Mouse (Mus musculus) embryonic facial prominence, embryonic 11.5 days (tissue): ENCODE measurements at regions not wholly inside any gene's neighbourhood (a gene's known extent, or its start where the extent isn't known, plus 50 kb on each side); places are given as distances from the start of the nearest gene placed in this dataset.

ENCODE experiments used
- ATAC-seq: fragments of 200-750 bp; cut with Nextera tagmentation; replicated peaks from 2 replicates; pipeline ENCODE4 v1.8.0; 2017; ENCODE audit warnings: low read depth; ENCODE audit not compliant: insufficient number of reproducible peaks, low FRiP score, low TSS enrichment
- DNase-seq: peaks from one replicate; pipeline ENCODE4 v3.0.0-alpha.2; 2015; ENCODE audit warnings: low spot score
- H3K27ac ChIP-seq: fragments of 300-500 bp; sonication (generic); replicated peaks from 2 replicates; pipeline ENCODE4 v1.5.1; 2014; ENCODE audit warnings: mild to moderate bottlenecking, low read depth, low read length, control low read depth
- H3K27me3 ChIP-seq: fragments of 300-500 bp; sonication (generic); 2 replicates; pipeline ENCODE4 v1.6.1; 2014; ENCODE audit warnings: mild to moderate bottlenecking, low read length, moderate library complexity, mixed read lengths; ENCODE audit not compliant: control insufficient read depth, insufficient read depth
- H3K36me3 ChIP-seq: fragments of 300-500 bp; sonication (generic); replicated peaks from 2 replicates; pipeline ENCODE4 v1.6.1; 2014; ENCODE audit warnings: low read depth, mild to moderate bottlenecking, low read length, moderate library complexity, mixed read lengths; ENCODE audit not compliant: control insufficient read depth, insufficient read depth
- H3K4me1 ChIP-seq: fragments of 300-500 bp; sonication (generic); 2 replicates; pipeline ENCODE4 v1.6.1; 2014; ENCODE audit warnings: low read length, mixed read lengths; ENCODE audit not compliant: control insufficient read depth, insufficient read depth
- H3K4me2 ChIP-seq: fragments of 300-500 bp; sonication (generic); 2 replicates; pipeline ENCODE4 v1.6.1; 2014; ENCODE audit warnings: low read depth, mild to moderate bottlenecking, control low read depth, low read length, moderate library complexity
- H3K4me3 ChIP-seq: fragments of 300-500 bp; sonication (generic); 2 replicates; pipeline ENCODE4 v1.5.1; 2014; ENCODE audit warnings: low read depth, low read length, control low read depth
- H3K9ac ChIP-seq: fragments of 300-500 bp; sonication (generic); replicated peaks from 2 replicates; pipeline ENCODE4 v1.6.1; 2014; ENCODE audit warnings: mild to moderate bottlenecking, control low read depth, low read length
- H3K9me3 ChIP-seq: fragments of 300-500 bp; sonication (generic); replicated peaks from 2 replicates; pipeline ENCODE4 v1.6.1; 2016; ENCODE audit warnings: mild to moderate bottlenecking, low read length, inconsistent platforms, mixed read lengths; ENCODE audit not compliant: control insufficient read depth
- WGBS: fragments of 180-500 bp; shearing (Covaris S2); extraction: QIAGEN DNeasy Blood & Tissue Kit; methylation state at CpG from one replicate; pipeline ENCODE4 v1.1.7; 2014; 5-methylcytosine and 5-hydroxymethylcytosine counted together

GRCm38 (mm10) chr13:97503391-97503790 is 257.0 kb downstream of the Gm10260 start:
- H3K4me2 ChIP-seq: no peak overlapping the region
- no peaks in the 10 kb centered on the region for H3K27me3 ChIP-seq
- no peaks in the 10 kb centered on the region for H3K36me3 ChIP-seq
- WGBS: 81% methylated on average over 5 of the region's 5 CpGs
- H3K9ac ChIP-seq: no peak overlapping the region
- no peaks in the 10 kb centered on the region for H3K9me3 ChIP-seq
- DNase-seq (no peak), ATAC-seq (no peak)
- H3K4me3 ChIP-seq: no peak overlapping the region
- no peak overlapping the region for H3K27ac ChIP-seq
- H3K4me1 ChIP-seq: no peaks in the 10 kb centered on the region

- 90% methylated on average over 8 of the region's 8 CpGs for whole genome bisulfite sequencing
- no peak overlapping the region for H3K4me3 ChIP-seq
- H3K27me3 ChIP-seq: no peaks in the 10 kb centered on the region
- H3K36me3 ChIP-seq: no peaks in the 10 kb centered on the region
- ATAC-seq: no peak
- DNase-seq: no peak
- H3K9me3 ChIP-seq: no peaks in the 10 kb centered on the region
- no peak overlapping the region for H3K9ac ChIP-seq
- H3K4me2 ChIP-seq: no peak overlapping the region
- H3K4me1 ChIP-seq: no peaks in the 10 kb centered on the region
- H3K27ac ChIP-seq: no peak overlapping the region
These were observed 259.2 kb downstream of the Enc1 start for GRCm38 (mm10) chr13:97500155-97500554.

GRCm38 (mm10) chr13:97498981-97499380 is 258.1 kb downstream of the Enc1 start:
- no peak overlapping the region for H3K9ac ChIP-seq
- H3K4me2 ChIP-seq: no peak overlapping the region
- H3K36me3 ChIP-seq: no peaks in the 10 kb centered on the region
- DNase-seq: no peak
- no peak overlapping the region for H3K4me3 ChIP-seq
- H3K4me1 ChIP-seq: no peaks in the 10 kb centered on the region
- no peaks in the 10 kb centered on the region for H3K9me3 ChIP-seq
- no peak overlapping the region for H3K27ac ChIP-seq
- 85% methylated on average over 5 of the region's 5 CpGs for whole genome bisulfite sequencing
- no peak for ATAC-seq
- no peaks in the 10 kb centered on the region for H3K27me3 ChIP-seq

GRCm38 (mm10) chr13:97497928-97498327 is 257.0 kb downstream of the Enc1 start:
- no peak for ATAC-seq
- WGBS: 88% methylated on average over 5 of the region's 5 CpGs
- Histone ChIP-seq H3K4me3 (no peak overlapping the region), H3K4me2 (no peak overlapping the region), H3K27ac (no peak overlapping the region), H3K4me1 (no peaks in the 10 kb centered on the region), H3K9me3 (no peaks in the 10 kb centered on the region), H3K9ac (no peak overlapping the region), H3K27me3 (no peaks in the 10 kb centered on the region), H3K36me3 (no peaks in the 10 kb centered on the region)
- no peak for DNase-seq

- Histone ChIP-seq H3K27ac (no peak overlapping the region), H3K27me3 (no peaks in the 10 kb centered on the region), H3K9me3 (no peaks in the 10 kb centered on the region), H3K4me1 (peaks cover 4% of the 10 kb centered on the region), H3K36me3 (no peaks in the 10 kb centered on the region), H3K4me3 (no peak overlapping the region), H3K9ac (no peak overlapping the region), H3K4me2 (no peak overlapping the region)
- WGBS: 88% methylated on average over 2 of the region's 2 CpGs
- no peak for DNase-seq
- ATAC-seq: no peak
These were observed 253.9 kb downstream of the Enc1 start for GRCm38 (mm10) chr13:97494770-97495169.

GRCm38 (mm10) chr13:97493836-97494235 is 252.9 kb downstream of the Enc1 start:
- no peak overlapping the region for H3K27ac ChIP-seq
- no peak overlapping the region for H3K9ac ChIP-seq
- H3K36me3 ChIP-seq: no peaks in the 10 kb centered on the region
- no peaks in the 10 kb centered on the region for H3K27me3 ChIP-seq
- no peaks in the 10 kb centered on the region for H3K9me3 ChIP-seq
- peaks cover 9% of the 10 kb centered on the region for H3K4me1 ChIP-seq
- WGBS: 72% methylated on average over 7 of the region's 7 CpGs
- DNase-seq (no peak), ATAC-seq (no peak)
- H3K4me2 ChIP-seq: no peak overlapping the region
- no peak overlapping the region for H3K4me3 ChIP-seq

GRCm38 (mm10) chr13:97492958-97493735 is 252.2 kb downstream of the Enc1 start:
- Histone ChIP-seq H3K9me3 (no peaks in the 10 kb centered on the region), H3K36me3 (no peaks in the 10 kb centered on the region), H3K4me1 (peaks cover 12% of the 10 kb centered on the region), H3K27ac (no peak overlapping the region), H3K4me3 (no peak overlapping the region), H3K9ac (no peak overlapping the region), H3K4me2 (no peak overlapping the region), H3K27me3 (no peaks in the 10 kb centered on the region)
- WGBS: 73% methylated on average over 19 of the region's 20 CpGs
- no peak for DNase-seq
- ATAC-seq: no peak

- no peak overlapping the region for H3K4me2 ChIP-seq
- 95% methylated on average over 19 of the region's 19 CpGs for WGBS
- no peak overlapping the region for H3K4me3 ChIP-seq
- H3K27ac ChIP-seq: no peak overlapping the region
- no peaks in the 10 kb centered on the region for H3K9me3 ChIP-seq
- peaks cover 12% of the 10 kb centered on the region for H3K4me1 ChIP-seq
- H3K27me3 ChIP-seq: no peaks in the 10 kb centered on the region
- ATAC-seq: no peak
- H3K9ac ChIP-seq: no peak overlapping the region
- no peaks in the 10 kb centered on the region for H3K36me3 ChIP-seq
- DNase-seq: no peak
These were observed 251.3 kb downstream of the Enc1 start for GRCm38 (mm10) chr13:97491865-97492847.
